Mouse (Mus musculus) mature B cell (primary cell): ENCODE results near the gene Josd1.

Source experiments
- in situ Hi-C: fragments of 300-500 bp; cut with MboI; formaldehyde crosslinking; loops from 2 replicates; pipeline ENCODE4 v1.14.3; 2019

Josd1 gene

GRCm38 (mm10) chr15:79658531-79659375, 29.0 kb downstream of the Josd1 start, which contains the start of the genes Fam227a and Cby1:
TSS of gene Fam227a (minus strand) at chr15:79658956.
TSS of gene Cby1 (plus strand) at chr15:79659199.
- in situ Hi-C loops, result loop anchor here (5.0 kb wide), 1 partner anchor 34 kb away; the partner anchor contains the start of gene Gtpbp1

GRCm38 (mm10) chr15:79657837-79658530, 29.7 kb downstream of the Josd1 start:
- in situ Hi-C loops, result loop anchor here (5.0 kb wide), 1 partner anchor 34 kb away; the partner anchor contains the start of gene Gtpbp1

- in situ Hi-C loops, result loop anchor here (5.0 kb wide), 1 partner anchor 36 kb away; the partner anchor contains the start of gene Gtpbp1
Observed at GRCm38 (mm10) chr15:79656451-79656850, 31.3 kb downstream of the Josd1 start.

- in situ Hi-C loops, result no loop called here
Observed at GRCm38 (mm10) chr15:79651481-79651880, 36.2 kb downstream of the Josd1 start.

- in situ Hi-C loops, result no loop called here
Observed at GRCm38 (mm10) chr15:79650569-79650968, 37.1 kb downstream of the Josd1 start.

- in situ Hi-C loops, result no loop called here
Observed at GRCm38 (mm10) chr15:79648130-79648529, 39.6 kb downstream of the Josd1 start.

- in situ Hi-C loops, result no loop called here
Observed at GRCm38 (mm10) chr15:79645483-79645882, 42.2 kb downstream of the Josd1 start.

- in situ Hi-C loops, result no loop called here
Observed at GRCm38 (mm10) chr15:79641135-79641817, 46.4 kb downstream of the Josd1 start.

GRCm38 (mm10) chr15:79630471-79630870, 57.2 kb downstream of the Josd1 start:
- in situ Hi-C loops, result no loop called here
